Mouse (Mus musculus) kidney, postnatal 4 days (tissue): ENCODE results near the gene Lrcol1.

Source experiments
- DNase-seq, 2 experiments: peaks; one replicate each; pipeline ENCODE4 v3.0.0; 2021; ENCODE audit warnings: mixed read lengths in 2 of 2

The Lrcol1 gene

DNA sequence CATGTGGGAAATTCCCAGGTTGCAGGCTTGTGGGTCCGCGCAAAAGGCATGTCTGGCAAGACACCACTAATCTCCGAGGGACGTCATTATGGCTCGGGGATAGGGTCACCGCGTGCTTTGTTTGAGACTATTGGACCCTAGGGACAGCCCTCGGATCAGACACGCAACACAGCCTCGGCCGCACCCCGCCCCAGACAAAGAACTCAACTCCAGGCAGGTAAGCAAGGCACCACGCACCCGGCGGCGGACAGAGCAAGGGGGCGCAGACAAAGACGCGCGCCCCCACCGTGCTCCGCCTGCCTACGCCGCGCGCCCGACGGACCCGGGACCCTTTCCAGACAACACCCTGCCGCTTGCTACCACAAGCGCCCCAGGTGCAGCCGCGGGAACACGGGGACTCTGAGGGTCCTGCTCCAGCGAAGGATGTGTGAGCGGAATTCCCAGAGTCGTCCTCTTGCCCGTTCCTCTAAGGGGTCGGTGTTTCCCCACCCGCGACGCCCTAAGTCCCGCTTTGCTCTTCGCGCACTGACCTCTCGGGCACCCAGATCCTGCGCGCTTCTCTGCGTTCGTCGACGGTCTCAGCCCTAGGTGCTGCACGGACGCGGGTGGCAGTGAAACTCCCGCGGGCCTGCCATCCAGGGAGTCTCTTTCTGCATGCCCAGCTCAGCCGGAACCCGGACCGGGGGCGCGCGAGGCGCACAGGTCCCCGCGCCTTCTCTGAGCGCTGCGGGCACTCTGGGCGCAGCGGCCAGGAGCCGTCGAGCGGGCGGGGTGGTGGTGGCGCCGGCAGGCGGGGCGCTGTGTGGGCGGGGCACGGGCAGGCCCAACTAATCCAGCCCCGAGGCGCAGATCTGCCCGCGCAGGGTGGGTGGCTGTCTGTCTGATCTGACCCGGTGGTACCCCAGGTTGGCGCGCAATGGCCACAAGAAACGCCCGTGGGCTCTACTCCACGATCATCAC, 42.1 kb downstream of the Lrcol1 start:
- DNase-seq = peak; percentile 84 to 90

DNA sequence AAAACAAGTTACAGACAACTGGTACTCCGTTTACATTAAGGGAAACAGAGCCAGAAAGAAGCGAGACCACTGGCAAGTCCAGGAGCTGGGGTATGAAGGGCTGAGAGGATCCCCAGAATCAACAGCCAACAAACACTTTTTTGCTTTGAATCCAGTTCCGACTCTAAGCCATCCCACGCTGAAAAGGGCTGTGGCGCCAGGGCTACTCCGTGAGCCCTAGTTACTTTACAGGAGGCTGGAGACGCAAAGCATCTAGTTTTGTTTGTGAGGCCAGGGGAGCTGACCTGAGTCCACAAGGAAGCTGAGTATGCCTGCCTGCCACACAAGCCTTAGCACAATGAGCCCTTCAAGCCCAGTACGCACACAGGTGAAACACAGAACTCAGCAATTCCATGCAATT, 42.8 kb downstream of the Lrcol1 start:
- peak in 1 of 2 experiments; percentile 16 for DNase-seq

DNA sequence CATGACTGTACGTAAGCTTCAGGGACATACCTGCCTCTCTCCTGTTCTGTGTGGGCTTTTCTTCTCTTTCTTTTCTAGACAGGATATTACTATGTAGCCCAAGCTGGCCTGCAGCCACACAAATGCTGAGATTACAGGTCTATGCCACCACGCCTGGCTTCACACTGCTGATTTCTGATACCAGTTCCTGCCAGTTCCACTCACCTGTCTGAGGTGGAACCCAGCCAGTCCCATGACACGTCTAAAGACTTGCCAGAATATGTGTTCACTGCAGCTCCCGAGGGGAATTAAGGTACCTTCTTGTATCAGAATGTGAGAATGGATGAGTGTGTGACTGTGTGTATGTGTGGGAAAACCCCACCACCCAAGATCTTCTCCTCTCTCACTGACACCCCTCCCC, 46.1 kb downstream of the Lrcol1 start:
- DNase-seq = peak; percentile 34 to 53

DNA sequence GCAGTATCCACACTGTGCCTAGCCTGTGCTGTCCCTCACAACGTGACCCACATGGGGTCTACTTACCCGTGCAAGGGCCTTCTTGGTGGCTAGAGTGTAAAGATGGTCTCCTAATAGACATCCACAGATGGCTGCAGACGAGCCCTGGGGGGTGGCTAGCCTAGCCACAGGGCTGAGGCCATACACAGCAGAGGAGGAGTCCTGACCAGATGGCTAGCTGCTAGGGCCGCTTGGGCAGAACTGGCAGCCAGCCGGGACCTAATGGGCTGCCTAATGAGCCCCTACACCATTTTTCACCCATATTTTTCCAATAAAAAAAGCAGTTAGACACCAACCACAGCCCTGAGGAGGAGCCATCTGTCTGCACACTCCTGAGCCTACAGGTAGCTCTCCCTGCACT, 48.2 kb downstream of the Lrcol1 start:
- no peak for DNase-seq

GRCm38 (mm10) chr5:110395006-110395661, 50.6 kb downstream of the Lrcol1 start:
- DNase-seq = no peak

DNA sequence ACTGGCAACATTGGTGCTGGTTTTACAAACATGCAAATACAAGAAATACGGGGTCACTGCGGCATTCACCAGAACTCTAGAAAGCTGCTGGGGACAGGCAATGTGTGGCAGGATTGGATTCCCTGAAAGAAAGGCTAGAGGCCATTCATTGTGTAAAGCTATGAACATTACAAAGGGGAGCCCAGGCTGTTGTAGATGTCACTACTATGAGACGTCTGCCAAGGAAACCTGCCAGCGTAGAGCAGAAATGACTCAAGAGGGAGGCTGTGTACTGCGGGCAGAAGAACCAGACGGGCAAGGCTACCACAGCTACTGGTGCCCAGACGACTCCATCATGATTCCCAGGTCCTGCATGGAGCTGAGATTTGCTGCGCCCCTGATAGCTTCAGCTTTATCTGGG, 56.6 kb downstream of the Lrcol1 start:
- DNase-seq = no peak

DNA sequence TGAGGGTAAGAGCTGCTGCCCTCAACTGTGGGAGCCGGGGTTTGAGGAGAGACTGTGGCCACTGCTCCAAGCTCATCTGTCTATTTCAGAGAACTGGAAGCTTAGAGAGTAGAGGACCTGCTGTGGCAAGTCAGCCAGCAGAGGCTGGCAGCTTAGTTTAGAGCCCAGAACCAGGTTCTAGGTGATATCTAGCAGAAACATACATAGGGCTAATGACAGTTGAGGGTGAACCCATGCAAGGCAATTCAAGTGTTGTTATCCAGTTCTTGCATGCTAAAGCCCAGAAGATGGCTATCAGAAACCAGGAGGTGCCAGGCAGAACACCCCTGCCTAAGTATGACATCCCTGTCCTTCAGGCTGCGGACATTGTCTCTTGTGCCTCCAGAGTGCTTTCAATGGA, 58.0 kb downstream of the Lrcol1 start:
- no peak for DNase-seq

- no peak for DNase-seq
Measured at GRCm38 (mm10) chr5:110403931-110404330, 59.4 kb downstream of the Lrcol1 start.
